Mouse (Mus musculus) neutrophil, adult 5-6 weeks (primary cell): ENCODE data around the gene Adcy2. TPM values are rescaled to one million over a fixed set of nuclear protein-coding genes. Genes with fewer than 3 reads are reported as not detected.

Experiments used
- ATAC-seq: fragments of 151-379, 151-347 bp; 2 replicates; pipeline ENCODE4 v1.8.0; 2017; ENCODE audit warnings: mild to moderate bottlenecking, moderate TSS enrichment; ENCODE audit not compliant: insufficient number of reproducible peaks, poor library complexity, low FRiP score, severe bottlenecking; ENCODE audit errors: extremely low read depth
- total RNA-seq: library from RNA; stranded (forward); fragments of 200-1000 nt; gene quantifications from 2 replicates; pipeline ENCODE4 v1.2.3, GENCODE M21; 2017

Gene Adcy2
- total RNA-seq, 1 experiment from 2014 or later, result not detected

- ATAC-seq, result no peak
Measured at GRCm38 (mm10) chr13:68582517-68582780, 416.9 kb downstream of the Adcy2 start.

GRCm38 (mm10) chr13:68581747-68582516 lies 417.4 kb downstream of the Adcy2 start, which contains the start of the genes Mtrr and Fastkd3:
TSS of gene Mtrr (minus strand) at chr13:68582149.
TSS of gene Fastkd3 (plus strand) at chr13:68582234.
- ATAC-seq, result peak; percentile 89

GRCm38 (mm10) chr13:68581086-68581740 lies 418.1 kb downstream of the Adcy2 start:
- no peak for ATAC-seq

GRCm38 (mm10) chr13:68577945-68578344 lies 421.4 kb downstream of the Adcy2 start:
- no peak for ATAC-seq

- ATAC-seq, result no peak
Measured at GRCm38 (mm10) chr13:68574398-68574797, 424.9 kb downstream of the Adcy2 start.

- no peak for ATAC-seq
Measured at GRCm38 (mm10) chr13:68572966-68573913, 426.1 kb downstream of the Adcy2 start.

- no peak for ATAC-seq
Measured at GRCm38 (mm10) chr13:68572247-68572646, 427.1 kb downstream of the Adcy2 start.
